Comparison of ENCODE assay signal across 20 mouse cellular contexts in the genomic region with DNA sequence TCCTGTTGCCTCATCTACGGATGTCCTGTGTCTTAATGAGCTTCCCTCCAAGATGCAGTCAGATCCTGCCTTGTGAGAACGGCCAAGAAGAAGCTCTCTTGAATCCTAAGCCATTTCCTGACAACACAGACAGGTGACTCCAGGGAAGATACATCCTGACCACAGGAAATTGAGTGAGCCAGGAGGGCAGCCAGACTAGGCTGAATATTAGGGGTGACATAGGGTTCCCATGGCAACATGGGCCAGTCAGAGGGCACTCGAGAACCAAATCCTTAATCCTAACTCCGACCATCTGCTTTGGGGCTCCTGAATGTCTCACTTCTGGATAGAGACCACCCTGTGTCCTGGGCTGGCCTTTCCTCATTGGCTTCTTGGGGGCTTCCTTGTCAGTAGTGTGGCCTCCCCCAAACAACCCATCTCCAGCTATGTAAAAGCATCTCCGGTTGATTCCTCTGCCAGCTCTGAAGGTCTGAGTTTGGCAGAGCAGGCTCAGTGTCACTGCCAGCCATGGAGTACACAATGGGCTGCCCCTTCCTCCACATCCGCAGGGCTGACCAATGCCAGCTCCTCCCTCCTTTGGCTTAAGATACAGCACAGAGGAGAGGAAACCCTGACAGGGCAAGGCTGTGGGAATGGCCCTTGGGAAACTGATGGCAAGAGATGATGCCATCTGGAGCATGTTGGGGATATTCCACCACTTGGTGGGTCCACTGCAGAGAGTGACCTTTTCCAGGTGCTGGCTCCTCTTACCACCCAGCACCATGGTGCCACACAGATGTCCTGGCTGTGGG. TPM values are rescaled to one million over a fixed set of nuclear protein-coding genes. Genes with fewer than 3 reads are reported as not detected.
A peak's percentile ranks its signal among the peaks of the same experiment; 100 is the strongest.
DNase-seq lines count a peak whose midpoint lies in the region; ATAC-seq and TF ChIP-seq lines count a peak whose summit lies in the region.
"Had no signal": no experiment of that assay in that cellular context is flagged by ENCODE, and none has a peak within 500 bp of the region (broad histone marks: within the 10 kb centered on the region; RNA-seq: fewer than 3 reads in every experiment).

No protein-coding gene starts in this region.

- no peaks in the 10 kb centered on the region for H3K36me3 ChIP-seq in kidney, adult 2 months (ENCODE audit: control insufficient read depth, insufficient read depth, low read length)
- no peaks in the 10 kb centered on the region for H3K36me3 ChIP-seq in lung, embryonic 15.5 days
- H3K36me3 ChIP-seq in intestine, postnatal 0 days (ENCODE audit: control insufficient read depth, insufficient read depth), result no peaks in the 10 kb centered on the region
- H3K36me3 ChIP-seq: forebrain, embryonic 15.5 days; G1E; heart, embryonic 15.5 days; hindbrain, embryonic 13.5 days; liver, embryonic 13.5 days had no signal

- DNase-seq in cerebellum, adult 11 months, result no peak
- DNase-seq in kidney, adult 2 months, result no peak
- DNase-seq in kidney, postnatal 14 days, result no peak
- DNase-seq in MN1 (ENCODE audit: low spot score), result peak; percentile 17
- no peak for DNase-seq in gastrocnemius, postnatal 14 days
- DNase-seq: adrenal gland, adult 2 months; kidney, adult 11 months; liver, embryonic 13.5 days; midbrain, embryonic 14.5 days had no signal

- H3K4me3 ChIP-seq in kidney, adult 2 months (ENCODE audit: insufficient read depth, low read depth, low read length), result no peak overlapping the region
- no peak overlapping the region for H3K4me3 ChIP-seq in lung, embryonic 15.5 days
- H3K4me3 ChIP-seq in intestine, postnatal 0 days (ENCODE audit: low read depth, low read length), result no peak overlapping the region
- H3K4me3 ChIP-seq: erythroblast, embryonic 14.5 days; forebrain, embryonic 15.5 days; gastrocnemius, adult 2 months; heart, embryonic 15.5 days; hindbrain, embryonic 13.5 days; liver, embryonic 13.5 days had no signal

- H3K27me3 ChIP-seq in kidney, adult 2 months (replicated peaks; ENCODE audit: control insufficient read depth, insufficient read depth, low read length), result no peaks in the 10 kb centered on the region
- H3K27me3 ChIP-seq in lung, embryonic 15.5 days, result no peaks in the 10 kb centered on the region
- no peaks in the 10 kb centered on the region for H3K27me3 ChIP-seq in intestine, postnatal 0 days (replicated peaks; ENCODE audit: control insufficient read depth, insufficient read depth, low read length)
- H3K27me3 ChIP-seq: forebrain, embryonic 15.5 days; heart, embryonic 15.5 days; hindbrain, embryonic 13.5 days had no signal

- TF ChIP-seq CTCF in kidney, adult 2 months (conservative IDR thresholded peaks at IDR 0.05; ENCODE audit: insufficient read depth, insufficient read length, low read depth, low read length), result no peak
- TF ChIP-seq CTCF in intestine, postnatal 0 days (IDR thresholded peaks at IDR 0.05; ENCODE audit: low read depth), result no peak

- no peak overlapping the region for H3K9ac ChIP-seq in lung, embryonic 15.5 days
- no peak overlapping the region for H3K9ac ChIP-seq in intestine, postnatal 0 days (ENCODE audit: low read depth, low read length)
- H3K9ac ChIP-seq: forebrain, embryonic 15.5 days; heart, embryonic 15.5 days; hindbrain, embryonic 13.5 days; liver, embryonic 13.5 days had no signal

- no peak overlapping the region for H3K4me2 ChIP-seq in lung, embryonic 15.5 days
- no peak overlapping the region for H3K4me2 ChIP-seq in intestine, postnatal 0 days (replicated peaks; ENCODE audit: low read depth)
- H3K4me2 ChIP-seq: forebrain, embryonic 15.5 days; heart, embryonic 15.5 days; hindbrain, embryonic 13.5 days; liver, embryonic 13.5 days had no signal

- no peaks in the 10 kb centered on the region for H3K4me1 ChIP-seq in kidney, adult 2 months (ENCODE audit: control insufficient read depth, insufficient read depth, low read length)
- peaks cover 10% of the 10 kb centered on the region for H3K4me1 ChIP-seq in lung, embryonic 15.5 days
- 0 out of 2 replicates have a peak, but pooled peaks cover 8% of the 10 kb centered on the region for H3K4me1 ChIP-seq in intestine, postnatal 0 days (replicated peaks; ENCODE audit: control insufficient read depth, insufficient read depth, low read length)

- intact Hi-C loops in gastrocnemius, postnatal 14 days (cut with DNase I; ENCODE audit: low total_unique reads), result no loop called here

- peak overlapping the region; percentile 9; the same call in 1 of the 2 replicates for H3K27ac ChIP-seq in kidney, adult 2 months (ENCODE audit: insufficient read depth, low read depth, low read length)
- H3K27ac ChIP-seq in lung, embryonic 15.5 days, result peak overlapping the region; percentile 56; the same call in 1 of the 2 replicates
- H3K27ac ChIP-seq in intestine, postnatal 0 days (ENCODE audit: low read depth, low read length), result no peak overlapping the region
- H3K27ac ChIP-seq: forebrain, embryonic 15.5 days; gastrocnemius, adult 2 months; heart, embryonic 15.5 days; hindbrain, embryonic 13.5 days; liver, embryonic 13.5 days had no signal

- peak; percentile 59; the same call in 1 of the 2 replicates for ATAC-seq in cerebellum, adult (ENCODE audit: insufficient number of reproducible peaks, low FRiP score, low TSS enrichment)
- ATAC-seq in lung, embryonic 15.5 days (ENCODE audit: borderline replicate concordance, extremely low read depth, low FRiP score, low TSS enrichment), result no peak
- ATAC-seq in intestine, postnatal 0 days, result no peak
- ATAC-seq: CD4-positive, CD25-positive, alpha-beta regulatory T cell, adult 4 months; forebrain, embryonic 15.5 days had no signal

- no peaks in the 10 kb centered on the region for H3K9me3 ChIP-seq in lung, embryonic 15.5 days
- H3K9me3 ChIP-seq in intestine, postnatal 0 days (ENCODE audit: control insufficient read depth), result no peaks in the 10 kb centered on the region
- H3K9me3 ChIP-seq: forebrain, embryonic 15.5 days; heart, embryonic 15.5 days; hindbrain, embryonic 13.5 days; liver, embryonic 13.5 days had no signal

- WGBS in kidney, adult 2 months, result 70% methylated on average over 6 of the region's 6 CpGs
- 75% methylated on average over 6 of the region's 6 CpGs for WGBS in lung, embryonic 15.5 days
- WGBS in intestine, postnatal 0 days, result 83% methylated on average over 6 of the region's 6 CpGs

- TF ChIP-seq POLR2A in kidney, adult 2 months (IDR thresholded peaks at IDR 0.05; ENCODE audit: low read depth, low read length), result no peak

RNA-seq across cellular contexts. Expression of a gene that starts 25.4 kb away (rescaled TPM):
- 0.08 and 0.10 TPM in 2 replicates for polyA plus RNA-seq in kidney, adult 2 months (2012; rRNA removed)
- polyA plus RNA-seq in lung, embryonic 15.5 days (2015; fragmentation: Nextera tagmentation; extraction: Ambion mirVana), result 1.7 TPM in 2 replicates
- polyA plus RNA-seq in intestine, postnatal 0 days (2015; fragmentation: Nextera tagmentation; extraction: Ambion mirVana), result 0.26 and 0.37 TPM in 2 replicates
- under 1 TPM; 0.35 to 0.40 TPM for total RNA-seq in gastrocnemius, postnatal 14 days (2021)
- total RNA-seq: gastrocnemius, adult 2 months; megakaryocyte, adult 5-6 weeks had no signal
- polyA plus RNA-seq: CD4-positive, CD25-positive, alpha-beta regulatory T cell, adult 4 months; erythroblast, embryonic 14.5 days; G1E had no signal

RNA-seq across cellular contexts. Expression of a gene that starts 31.0 kb away (rescaled TPM):
- polyA plus RNA-seq in kidney, adult 2 months (2012; rRNA removed), result 14.1 TPM in 2 replicates
- polyA plus RNA-seq in lung, embryonic 15.5 days (2015; fragmentation: Nextera tagmentation; extraction: Ambion mirVana), result 17.2 and 17.4 TPM in 2 replicates
- 8.4 and 10.6 TPM in 2 replicates for polyA plus RNA-seq in intestine, postnatal 0 days (2015; fragmentation: Nextera tagmentation; extraction: Ambion mirVana)
- total RNA-seq in gastrocnemius, postnatal 14 days (2021), result 1 to 10 TPM; 7.3 to 8.7 TPM
